Mouse (Mus musculus): ENCODE data around the gene Carmil1.

The Carmil1 gene
- long read RNA-seq, experiment 1, transcript Carmil1-204 (10 exons, 2,501 nt): major isoform, 9 of 37 reads
- long read RNA-seq, experiment 1, partial matches to known transcripts: 10 of 37 reads
- long read RNA-seq, experiment 1, other reads (novel, unspliced or antisense): 17 of 37 reads
- long read RNA-seq, experiment 2, partial matches to known transcripts: 7 of 24 reads
- long read RNA-seq, experiment 2, other reads (novel, unspliced or antisense): 15 of 24 reads

- intact Hi-C loops (cut with DNase I): loop anchor here (2.0 to 10.0 kb wide), 4 partner anchors 26 to 446 kb away; partner anchors contain the start of gene Slc17a3
Observed at GRCm38 (mm10) chr13:24280439-24281431, at the start of gene Carmil1. Carmil1 (minus strand) TSS chr13:24280795.

- intact Hi-C loops (cut with DNase I): no loop called here
Observed at GRCm38 (mm10) chr13:24330128-24330527, 49.5 kb upstream of the Carmil1 start.

- intact Hi-C loops (cut with DNase I): no loop called here
Observed at GRCm38 (mm10) chr13:24328036-24328817, 47.6 kb upstream of the Carmil1 start.

- intact Hi-C loops (cut with DNase I): no loop called here
Observed at GRCm38 (mm10) chr13:24327201-24327600, 46.6 kb upstream of the Carmil1 start, which contains the start of gene Cmah. Cmah (plus strand) TSS chr13:24327404.

GRCm38 (mm10) chr13:24321313-24321712 is 40.7 kb upstream of the Carmil1 start:
- intact Hi-C loops (cut with DNase I): no loop called here

- intact Hi-C loops (cut with DNase I): no loop called here
Observed at GRCm38 (mm10) chr13:24318618-24319017, 38.0 kb upstream of the Carmil1 start.

GRCm38 (mm10) chr13:24316563-24316962 is 36.0 kb upstream of the Carmil1 start:
- intact Hi-C loops (cut with DNase I): no loop called here

GRCm38 (mm10) chr13:24311011-24311940 is 30.7 kb upstream of the Carmil1 start:
- intact Hi-C loops (cut with DNase I): no loop called here

GRCm38 (mm10) chr13:24306248-24306647 is 25.7 kb upstream of the Carmil1 start:
- intact Hi-C loops (cut with DNase I): no loop called here

- intact Hi-C loops (cut with DNase I): no loop called here
Observed at GRCm38 (mm10) chr13:24305486-24305885, 24.9 kb upstream of the Carmil1 start.

GRCm38 (mm10) chr13:24297252-24297651 is 16.7 kb upstream of the Carmil1 start:
- intact Hi-C loops (cut with DNase I): loop anchor here (10.0 kb wide), 1 partner anchor 502 kb away; no protein-coding TSS in a partner anchor

GRCm38 (mm10) chr13:24287381-24287780 is 6.8 kb upstream of the Carmil1 start:
- intact Hi-C loops (cut with DNase I): loop anchor here (10.0 kb wide), 1 partner anchor 453 kb away; the partner anchor contains the start of gene Slc17a3

- intact Hi-C loops (cut with DNase I): loop anchor here (2.0 to 10.0 kb wide), 4 partner anchors 25 to 445 kb away; partner anchors contain the start of gene Slc17a3
Observed at GRCm38 (mm10) chr13:24279762-24280438, 695 bp downstream of the Carmil1 start.

- intact Hi-C loops (cut with DNase I): no loop called here
Observed at GRCm38 (mm10) chr13:24279407-24279761, 1.2 kb downstream of the Carmil1 start.

- intact Hi-C loops (cut with DNase I): no loop called here
Observed at GRCm38 (mm10) chr13:24272740-24273377, 7.7 kb downstream of the Carmil1 start.

GRCm38 (mm10) chr13:24269100-24269465 is 11.5 kb downstream of the Carmil1 start:
- intact Hi-C loops (cut with DNase I): no loop called here

GRCm38 (mm10) chr13:24268355-24269099 is 12.1 kb downstream of the Carmil1 start:
- intact Hi-C loops (cut with DNase I): no loop called here

- intact Hi-C loops (cut with DNase I): no loop called here
Observed at GRCm38 (mm10) chr13:24264760-24265159, 15.8 kb downstream of the Carmil1 start.

Data from adrenal gland (tissue).